Mouse (Mus musculus): Measurements from ENCODE around the gene Bank1.
"Not testable (repeated sequence)": the region's sequence is repeated elsewhere in the genome, so short reads cannot be mapped to it uniquely, and the experiment has no call there.

Bank1 gene

DNA sequence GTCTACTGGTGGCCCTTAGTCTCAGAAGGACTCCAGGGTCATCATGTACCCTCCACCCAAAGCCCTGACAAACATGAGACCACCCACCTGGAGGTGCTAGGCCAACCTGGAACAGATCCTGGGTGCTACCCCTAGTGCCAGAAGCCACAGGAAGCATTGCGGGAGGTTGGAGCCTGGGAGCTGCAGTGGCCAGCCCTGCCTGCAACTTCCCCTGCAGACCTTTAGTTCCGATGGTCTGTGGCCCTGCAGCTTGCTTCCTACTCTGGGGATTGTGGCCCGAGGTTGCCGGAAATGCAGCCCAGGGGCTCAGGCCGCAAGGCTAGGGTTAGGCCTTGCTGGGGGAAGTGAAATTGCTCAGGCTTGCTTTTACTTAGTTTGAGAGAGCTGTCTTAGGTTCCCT is at the start of gene Bank1:
Gene Bank1 (minus strand): TSS at position 284 of the 400 bp plus-strand sequence.
- DNase-seq, result peak; percentile 2 to 40

DNA sequence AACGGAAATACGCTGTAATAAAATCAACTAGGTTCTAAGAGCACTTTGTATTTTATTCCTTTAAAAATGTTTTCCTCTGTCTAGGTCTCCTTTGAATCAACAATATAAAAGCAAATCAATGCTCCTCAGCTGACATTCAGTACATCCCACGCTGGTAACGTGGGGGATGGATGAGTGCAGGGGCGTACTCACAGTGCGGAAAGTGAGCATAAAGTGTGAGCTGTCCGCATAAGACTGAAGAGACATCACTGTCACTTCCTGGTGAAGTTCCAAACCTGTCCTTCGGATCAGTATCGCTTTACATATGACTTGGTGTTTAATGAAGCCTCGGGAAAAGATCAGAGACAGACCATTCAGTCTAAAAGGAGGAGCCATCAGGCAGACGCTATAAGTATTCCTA is 44.0 kb upstream of the Bank1 start:
- no peak for DNase-seq

DNA sequence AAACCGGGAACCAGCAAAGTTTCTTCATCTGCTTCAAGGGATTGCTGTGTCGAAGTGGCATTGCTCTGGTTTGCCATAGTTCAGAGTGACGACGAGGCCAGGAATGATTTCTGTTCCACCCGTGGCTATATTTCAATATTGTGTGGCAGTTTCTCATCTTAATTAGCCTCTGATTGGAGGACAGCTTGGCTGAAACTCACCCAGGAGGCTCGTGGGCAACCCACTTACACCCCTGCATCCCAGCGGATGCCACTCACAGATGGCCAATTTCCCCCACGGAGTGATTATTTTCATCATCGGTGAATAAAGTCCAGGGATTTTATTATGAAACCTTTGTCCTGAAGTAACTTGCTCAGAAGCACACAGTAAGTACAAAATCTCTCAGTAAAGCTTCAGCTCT is 43.6 kb upstream of the Bank1 start:
- DNase-seq, result no peak

DNA sequence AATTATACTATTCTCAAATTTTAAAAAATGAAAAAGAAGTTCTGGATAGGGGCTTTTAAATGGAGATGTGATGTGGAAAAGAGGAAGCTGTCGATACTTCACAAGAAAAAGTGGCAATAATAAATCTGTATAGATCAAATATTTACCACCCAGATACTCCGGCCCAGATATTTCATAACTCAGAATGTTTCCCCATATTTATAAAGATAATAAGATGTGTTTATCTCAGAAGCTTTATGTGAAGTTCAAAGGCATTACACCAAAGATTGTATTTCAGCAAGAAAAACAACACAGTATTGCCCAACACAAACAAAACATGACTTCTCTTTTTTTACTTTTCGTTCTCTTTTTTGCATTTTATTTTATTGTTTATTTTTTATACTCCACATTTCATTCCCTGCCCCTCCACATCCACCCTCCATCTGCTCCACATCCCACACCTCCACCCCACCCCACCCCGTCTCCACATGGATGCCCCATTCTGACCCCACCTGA is 42.7 kb upstream of the Bank1 start:
- no peak for DNase-seq

DNA sequence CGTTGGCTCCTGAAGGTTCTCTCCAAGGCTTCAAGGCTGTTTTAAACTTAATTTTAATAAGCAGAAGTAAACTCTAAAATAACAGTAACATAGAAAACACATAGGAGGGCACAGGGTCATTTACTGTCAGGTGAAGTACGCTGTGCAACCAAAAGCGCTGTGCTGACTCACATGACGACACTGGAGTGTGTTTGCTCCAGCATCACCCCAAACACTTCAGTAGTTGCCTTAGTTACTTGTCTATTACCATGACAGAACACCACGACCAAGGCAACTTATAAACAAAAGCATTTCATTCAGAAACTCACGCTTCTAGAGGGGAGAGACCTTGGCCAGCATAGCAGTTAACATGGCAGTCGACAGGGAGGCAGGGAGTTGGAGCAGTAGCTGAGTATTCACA is 23.8 kb upstream of the Bank1 start:
- DNase-seq, result no peak

GRCm38 (mm10) chr3:136348611-136349010 is 22.7 kb upstream of the Bank1 start:
- no peak for DNase-seq

- no peak for DNase-seq
Observed at GRCm38 (mm10) chr3:136347277-136347676, 21.4 kb upstream of the Bank1 start.

- no peak for DNase-seq
Observed at GRCm38 (mm10) chr3:136341911-136342310, 16.0 kb upstream of the Bank1 start.

- no peak for DNase-seq
Observed at GRCm38 (mm10) chr3:136339896-136340295, 14.0 kb upstream of the Bank1 start.

- no peak for DNase-seq
Observed at GRCm38 (mm10) chr3:136331135-136331534, 5.3 kb upstream of the Bank1 start.

GRCm38 (mm10) chr3:136330043-136330442 is 4.2 kb upstream of the Bank1 start:
- DNase-seq, result no peak

- no peak for DNase-seq
Observed at GRCm38 (mm10) chr3:136329133-136329532, 3.3 kb upstream of the Bank1 start.

DNA sequence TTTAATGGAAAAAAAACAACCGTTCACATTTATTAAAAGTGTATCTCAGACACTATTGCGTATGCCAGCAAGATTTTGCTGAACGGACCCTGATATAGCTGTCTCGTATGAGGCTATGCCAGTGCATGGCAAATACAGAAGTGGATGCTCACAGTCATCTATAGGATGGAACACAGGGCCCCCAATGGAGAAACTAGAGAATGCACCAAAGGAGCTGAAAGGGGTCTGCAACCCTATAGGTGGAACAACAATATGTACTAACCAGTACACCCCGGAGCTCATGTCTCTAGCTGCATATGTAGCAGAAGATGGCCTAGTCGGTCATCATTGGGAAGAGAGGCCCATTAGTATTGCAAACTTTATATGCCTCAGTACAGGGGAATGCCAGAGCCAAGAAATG is 1.1 kb downstream of the Bank1 start:
- DNase-seq, result not testable (repeated sequence)

DNA sequence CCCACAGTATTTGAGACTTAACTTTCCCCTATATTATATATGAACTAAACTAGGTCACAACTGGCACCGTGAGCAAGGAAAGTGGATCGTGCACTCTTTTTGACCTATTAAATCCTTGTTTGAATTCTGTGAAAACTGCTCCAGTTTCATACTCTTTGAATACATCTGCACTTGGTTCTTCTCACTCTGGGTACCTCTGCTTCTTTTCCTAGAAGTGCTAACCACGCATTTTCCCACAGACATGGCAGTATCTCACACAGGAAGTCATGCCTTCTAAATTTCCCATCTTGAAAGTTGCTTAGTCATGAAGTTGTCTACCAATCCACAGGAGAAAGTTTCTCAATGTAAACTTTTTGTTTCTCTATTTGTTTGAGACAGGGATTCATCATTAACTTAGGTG is 3.9 kb downstream of the Bank1 start:
- DNase-seq, result no peak

- DNase-seq, result peak; percentile 23 to 38
Observed at GRCm38 (mm10) chr3:136308487-136308886, 17.4 kb downstream of the Bank1 start.

GRCm38 (mm10) chr3:136306564-136307158 is 19.2 kb downstream of the Bank1 start:
- DNase-seq, result no peak

DNA sequence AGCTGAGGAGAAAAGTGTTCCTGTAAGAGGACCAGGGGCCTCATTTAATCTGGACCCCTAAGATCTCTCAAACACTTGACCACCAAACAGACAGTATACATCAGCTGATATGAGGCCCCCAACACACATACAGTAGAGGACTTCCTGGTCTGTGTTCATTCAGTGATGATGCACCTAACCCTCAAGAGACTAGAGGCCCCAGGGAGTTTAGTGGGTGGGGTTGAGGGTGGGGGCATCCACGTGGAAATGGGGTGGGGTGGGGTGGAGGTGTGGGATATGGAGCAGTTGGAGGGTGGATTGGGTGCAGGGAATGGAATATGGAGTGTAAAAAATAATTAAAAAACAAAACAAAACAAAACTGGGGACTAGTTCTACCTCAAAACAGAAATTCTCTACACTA is 23.3 kb downstream of the Bank1 start:
- DNase-seq, result no peak

DNA sequence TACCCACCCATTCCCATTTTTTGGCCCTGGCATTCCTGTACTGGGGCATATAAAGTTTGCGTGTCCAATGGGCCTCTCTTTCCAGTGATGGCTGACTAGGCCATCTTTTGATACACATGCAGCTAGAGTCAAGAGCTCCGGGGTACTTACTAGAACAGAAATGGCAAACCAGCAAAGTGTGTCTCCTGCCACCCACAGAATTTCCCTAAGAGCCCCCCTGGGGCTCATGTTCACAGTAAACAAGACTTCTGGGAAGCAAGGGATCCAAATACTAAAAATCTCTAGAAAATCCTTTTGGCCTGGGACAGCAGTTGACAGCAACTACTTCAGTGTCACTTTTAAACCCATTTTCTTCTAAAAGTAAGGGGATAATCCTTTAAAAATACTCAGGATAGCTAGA is 25.1 kb downstream of the Bank1 start:
- DNase-seq, result not testable (repeated sequence)

- no peak for DNase-seq
Observed at GRCm38 (mm10) chr3:136297355-136297754, 28.5 kb downstream of the Bank1 start.

DNA sequence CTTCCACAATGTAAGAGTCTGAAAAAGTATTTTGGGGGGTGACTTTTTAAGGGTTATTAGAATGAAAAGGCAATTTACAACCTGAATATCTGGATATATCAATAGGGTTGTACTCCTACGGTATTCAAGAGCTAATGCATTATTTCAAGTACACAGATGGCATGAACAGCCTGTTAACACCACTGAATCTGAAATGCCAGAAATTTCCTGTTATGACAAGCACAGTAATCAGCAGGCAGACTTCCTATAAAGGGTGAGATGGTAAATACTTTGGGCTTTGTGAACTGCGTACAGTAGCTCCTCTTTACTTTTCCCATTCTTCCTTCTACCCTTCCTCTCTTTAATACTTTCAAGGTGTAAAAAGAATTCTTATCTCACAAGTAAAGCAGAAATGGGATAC is 30.6 kb downstream of the Bank1 start:
- no peak for DNase-seq

GRCm38 (mm10) chr3:136287883-136288282 is 38.0 kb downstream of the Bank1 start:
- no peak for DNase-seq

- DNase-seq, result no peak
Observed at GRCm38 (mm10) chr3:136264969-136265595, 60.8 kb downstream of the Bank1 start.

DNA sequence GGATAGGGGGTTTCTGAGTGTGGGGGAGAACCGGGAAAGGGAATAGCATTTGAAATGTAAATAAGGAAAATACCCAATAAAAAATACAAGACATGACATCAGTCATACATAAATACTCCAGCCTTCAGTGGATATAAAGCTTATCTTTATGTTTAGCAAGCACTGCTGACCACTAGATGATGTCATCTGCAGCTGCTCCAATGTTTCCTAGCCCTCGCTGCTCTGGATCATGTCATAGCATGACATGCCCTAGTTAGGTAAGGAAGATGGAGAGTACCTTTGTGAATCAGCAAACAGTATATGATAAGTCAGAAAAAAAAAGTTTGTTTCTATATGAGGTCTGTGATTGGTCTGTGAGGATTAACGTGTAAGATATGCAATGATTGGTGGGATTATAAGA is 68.1 kb downstream of the Bank1 start:
- no peak for DNase-seq

- DNase-seq, result no peak
Observed at GRCm38 (mm10) chr3:136254713-136255112, 71.2 kb downstream of the Bank1 start.

DNA sequence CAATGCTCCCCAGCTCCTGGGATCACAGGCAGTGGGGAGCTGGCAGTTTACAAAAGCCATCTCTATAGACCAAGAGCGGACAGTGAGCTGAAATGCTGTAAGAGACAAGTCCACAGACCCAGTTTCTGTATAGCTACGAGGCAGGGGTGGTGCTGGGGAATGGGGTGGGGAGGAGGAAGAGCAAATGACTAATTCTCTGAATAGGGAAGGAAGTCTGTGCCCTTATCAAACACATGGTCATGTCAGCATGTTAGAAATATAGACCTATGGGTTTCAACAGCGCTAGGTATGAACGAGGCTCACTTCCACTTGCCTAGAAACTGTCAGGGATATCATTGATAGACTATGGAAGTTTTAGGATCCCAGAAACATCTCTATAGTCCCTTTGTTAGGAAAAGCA is 73.0 kb downstream of the Bank1 start:
- DNase-seq, result no peak

Measured in kidney, postnatal 25 days (tissue).